Mouse (Mus musculus) liver, embryonic 15.5 days (tissue): ENCODE measurements around the gene Capn3. TPM values are rescaled to one million over a fixed set of nuclear protein-coding genes. Genes with fewer than 3 reads are reported as not detected.
A peak's percentile ranks its signal among the peaks of the same experiment; 100 is the strongest.

Experiments used
- ATAC-seq: fragments of 200-750 bp; cut with Nextera tagmentation; 2 replicates; pipeline ENCODE4 v1.8.0; 2017; ENCODE audit warnings: moderate number of reproducible peaks, mild to moderate bottlenecking, moderate library complexity; ENCODE audit not compliant: insufficient read depth
- H3K27ac ChIP-seq: fragments of 300-500 bp; sonication (generic); replicated peaks from 2 replicates; pipeline ENCODE4 v1.5.1; 2015; ENCODE audit warnings: mild to moderate bottlenecking, inconsistent platforms
- H3K27me3 ChIP-seq: fragments of 300-500 bp; sonication (generic); 2 replicates; pipeline ENCODE4 v1.6.1; 2015; ENCODE audit warnings: mild to moderate bottlenecking, inconsistent platforms
- H3K36me3 ChIP-seq: fragments of 300-500 bp; sonication (generic); replicated peaks from 2 replicates; pipeline ENCODE4 v1.6.1; 2015; ENCODE audit warnings: moderate library complexity, mild to moderate bottlenecking, inconsistent platforms
- H3K4me1 ChIP-seq: fragments of 300-500 bp; sonication (generic); replicated peaks from 2 replicates; pipeline ENCODE4 v1.6.1; 2015; ENCODE audit warnings: inconsistent platforms
- H3K4me2 ChIP-seq: fragments of 300-500 bp; sonication (generic); 2 replicates; pipeline ENCODE4 v1.6.1; 2015; ENCODE audit warnings: moderate library complexity, mild to moderate bottlenecking, inconsistent platforms
- H3K4me3 ChIP-seq: fragments of 300-500 bp; sonication (generic); replicated peaks from 2 replicates; pipeline ENCODE4 v1.5.1; 2015; ENCODE audit warnings: mild to moderate bottlenecking, inconsistent platforms
- H3K9ac ChIP-seq: fragments of 300-500 bp; sonication (generic); 2 replicates; pipeline ENCODE4 v1.6.1; 2015; ENCODE audit warnings: moderate library complexity, mild to moderate bottlenecking, inconsistent platforms
- H3K9me3 ChIP-seq: fragments of 300-500 bp; sonication (generic); replicated peaks from 2 replicates; pipeline ENCODE4 v1.6.1; 2016; ENCODE audit warnings: inconsistent platforms
- WGBS: fragments of 180-500 bp; shearing (Covaris S2); methylation state at CpG from one replicate; pipeline ENCODE4 v1.1.7; 2015; ENCODE audit warnings: mixed read lengths; ENCODE audit not compliant: insufficient replicate concordance; 5-methylcytosine and 5-hydroxymethylcytosine counted together
- polyA plus RNA-seq: library from polyadenylated mRNA; unstranded; fragments of >200 nt; fragmentation: Nextera tagmentation; extraction: Ambion mirVana; gene quantifications from 2 replicates; pipeline ENCODE4 v1.2.1, GENCODE M21; 2015

Gene Capn3
- polyA plus RNA-seq, 1 experiment from 2014 or later, result 3.5 TPM

DNA sequence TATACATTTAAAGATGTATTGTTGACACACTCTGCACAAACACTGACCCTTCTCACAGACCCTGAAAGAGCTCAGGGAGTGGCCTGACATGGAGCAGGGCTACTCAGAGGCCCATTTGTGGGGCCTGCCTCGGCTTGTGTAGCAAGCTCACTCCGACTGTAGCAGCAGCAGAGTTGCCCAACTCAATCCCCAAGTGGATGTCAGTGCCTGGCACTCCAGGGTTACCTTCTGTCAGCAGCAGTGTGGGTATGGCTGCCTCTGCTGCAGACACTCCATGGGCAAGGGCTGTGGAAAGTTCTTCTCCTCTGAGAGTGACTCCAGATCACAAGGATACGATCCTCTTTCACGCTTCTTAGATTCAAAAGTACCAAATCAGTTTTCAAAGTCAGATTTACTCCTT lies 4.4 kb downstream of the Capn3 start:
- H3K4me3 ChIP-seq, result no peak overlapping the region
- ATAC-seq, result no peak
- H3K27ac ChIP-seq, result no peak overlapping the region
- H3K9ac ChIP-seq, result no peak overlapping the region
- 76% methylated on average over 4 of the region's 4 CpGs for WGBS
- peaks cover 14% of the 10 kb centered on the region for H3K4me1 ChIP-seq
- no peak overlapping the region for H3K4me2 ChIP-seq
- H3K9me3 ChIP-seq, result no peaks in the 10 kb centered on the region
- H3K27me3 ChIP-seq, result no peaks in the 10 kb centered on the region
- no peaks in the 10 kb centered on the region for H3K36me3 ChIP-seq

DNA sequence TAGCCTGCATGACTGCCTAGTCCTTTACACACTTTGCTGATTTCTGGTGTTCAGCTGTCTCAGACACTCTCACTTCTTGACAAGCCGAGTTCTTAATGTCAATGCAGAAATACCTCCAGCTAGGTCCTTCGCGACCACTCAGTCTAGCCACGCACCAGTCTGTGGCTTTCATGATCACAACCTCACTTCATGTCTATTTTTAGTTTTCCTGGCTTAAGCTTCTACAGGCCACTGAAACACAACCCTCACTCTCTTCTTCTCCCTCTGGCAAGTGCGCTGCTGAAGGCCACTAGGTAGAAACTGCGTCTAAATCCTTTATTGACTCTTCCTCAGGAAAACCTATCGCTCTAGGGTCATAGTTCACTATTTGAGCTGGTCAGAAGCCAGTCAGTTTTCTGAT lies 7.5 kb downstream of the Capn3 start:
- Histone ChIP-seq H3K4me3 (no peak overlapping the region), H3K4me2 (no peak overlapping the region), H3K36me3 (no peaks in the 10 kb centered on the region), H3K27me3 (no peaks in the 10 kb centered on the region), H3K9ac (no peak overlapping the region), H3K27ac (no peak overlapping the region), H3K4me1 (peaks cover 17% of the 10 kb centered on the region), H3K9me3 (no peaks in the 10 kb centered on the region)
- ATAC-seq, result no peak
- WGBS, result 47% methylated on average over 7 of the region's 7 CpGs

DNA sequence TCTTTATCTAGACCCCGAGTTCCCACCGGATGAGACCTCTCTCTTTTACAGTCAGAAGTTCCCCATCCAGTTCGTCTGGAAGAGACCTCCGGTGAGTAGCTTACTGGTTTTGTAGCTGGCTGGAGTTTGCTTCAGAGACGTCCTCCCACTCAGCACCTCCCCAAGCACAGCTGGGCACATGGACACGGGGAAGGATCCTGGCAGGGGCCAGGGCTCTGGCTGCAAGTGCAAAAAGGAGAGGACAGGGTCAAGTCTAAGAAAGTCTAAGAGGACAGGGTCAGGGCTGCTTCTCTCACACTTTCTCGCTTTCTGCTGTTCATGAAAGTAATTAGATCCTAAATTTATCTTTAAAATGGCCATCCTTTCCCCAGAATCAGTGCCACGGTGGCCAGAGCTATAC lies 8.3 kb downstream of the Capn3 start:
- Histone ChIP-seq H3K4me3 (no peak overlapping the region), H3K9me3 (no peaks in the 10 kb centered on the region), H3K4me2 (no peak overlapping the region), H3K27ac (no peak overlapping the region), H3K36me3 (no peaks in the 10 kb centered on the region), H3K9ac (no peak overlapping the region), H3K27me3 (no peaks in the 10 kb centered on the region), H3K4me1 (peaks cover 17% of the 10 kb centered on the region)
- WGBS, result 40% methylated on average over 8 of the region's 8 CpGs
- ATAC-seq, result no peak

DNA sequence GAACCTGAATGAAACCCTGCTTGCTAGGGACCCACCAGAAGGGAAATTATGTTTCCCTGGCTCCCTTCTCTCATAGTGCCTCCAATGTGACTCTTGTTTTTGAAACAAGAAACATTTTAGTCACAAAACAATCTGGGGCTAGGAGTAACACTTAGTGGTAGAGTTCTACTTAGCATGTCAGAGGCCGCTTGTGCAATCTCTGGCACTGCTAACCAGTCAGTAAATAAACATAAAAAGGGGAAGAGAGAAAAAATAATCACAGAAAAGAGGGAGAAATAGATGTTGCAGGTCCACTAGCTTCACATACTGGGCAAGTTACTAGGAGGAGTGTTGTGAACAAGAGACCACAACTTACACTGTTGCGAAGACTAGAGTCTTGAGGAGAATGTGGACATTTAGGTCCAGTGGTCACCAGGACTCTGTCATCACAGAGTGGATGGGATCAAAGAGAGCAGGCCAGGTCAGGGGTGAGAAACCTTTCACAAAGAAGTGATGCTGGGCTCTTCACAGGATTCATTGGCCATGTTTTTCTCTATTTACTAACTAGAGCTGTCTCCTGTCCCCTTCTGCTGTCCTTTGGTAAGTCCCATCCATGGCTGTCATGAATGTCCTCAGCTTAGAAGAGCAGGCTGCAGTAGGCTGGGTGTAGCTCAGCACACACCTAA lies 9.0 kb downstream of the Capn3 start:
- 0 out of 2 replicates have a peak, but pooled peaks have one; percentile 34 for ATAC-seq
- Histone ChIP-seq H3K36me3 (no peaks in the 10 kb centered on the region), H3K4me3 (no peak overlapping the region), H3K9me3 (no peaks in the 10 kb centered on the region), H3K4me1 (peaks cover 17% of the 10 kb centered on the region), H3K27me3 (no peaks in the 10 kb centered on the region), H3K9ac (no peak overlapping the region), H3K4me2 (no peak overlapping the region), H3K27ac (no peak overlapping the region)
- 64% methylated on average over 2 of the region's 2 CpGs for WGBS

DNA sequence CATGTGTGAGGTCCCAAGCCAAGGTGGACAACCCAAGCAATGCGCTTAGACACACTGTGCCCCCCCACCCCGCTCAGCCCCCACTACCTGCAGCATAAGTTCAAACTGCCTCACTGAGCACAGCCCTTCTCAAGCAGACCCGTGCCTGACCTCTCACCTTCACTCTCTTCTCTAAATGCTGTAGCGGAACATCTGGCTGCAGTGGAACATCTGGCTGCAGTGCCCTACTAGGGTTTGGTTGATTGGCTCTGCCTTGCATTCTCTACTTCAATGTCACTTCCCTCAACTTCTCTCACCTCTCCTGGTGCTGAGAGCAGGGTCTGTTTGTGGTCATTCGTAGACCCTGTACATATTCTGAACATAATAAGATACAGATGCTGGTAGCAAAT lies 9.6 kb downstream of the Capn3 start:
- no peak overlapping the region for H3K4me2 ChIP-seq
- H3K4me3 ChIP-seq, result no peak overlapping the region
- H3K27ac ChIP-seq, result no peak overlapping the region
- H3K9me3 ChIP-seq, result no peaks in the 10 kb centered on the region
- H3K36me3 ChIP-seq, result no peaks in the 10 kb centered on the region
- peaks cover 17% of the 10 kb centered on the region for H3K4me1 ChIP-seq
- WGBS, result 71% methylated on average over 5 of the region's 5 CpGs
- no peaks in the 10 kb centered on the region for H3K27me3 ChIP-seq
- no peak for ATAC-seq
- no peak overlapping the region for H3K9ac ChIP-seq

DNA sequence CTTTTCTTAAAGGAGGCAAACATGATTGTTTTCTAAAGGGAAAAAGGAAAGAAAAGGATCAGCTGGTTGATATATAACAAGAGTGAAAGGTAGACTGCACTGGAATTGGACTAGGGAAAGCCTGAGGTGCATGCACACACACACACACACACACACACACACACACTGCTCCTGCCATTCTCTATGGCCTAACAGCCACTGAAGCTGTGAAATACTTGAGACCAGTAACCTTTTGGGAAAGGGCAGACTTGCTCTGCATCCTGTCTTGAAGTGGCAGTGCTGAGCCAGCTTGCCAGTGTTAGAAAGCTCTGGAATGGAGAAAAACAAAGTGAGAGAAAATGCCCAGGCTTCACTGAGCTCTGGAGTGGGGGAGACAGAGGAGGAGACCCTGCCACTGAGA lies 12.2 kb downstream of the Capn3 start:
- no peak for ATAC-seq
- H3K9me3 ChIP-seq, result no peaks in the 10 kb centered on the region
- H3K9ac ChIP-seq, result no peak overlapping the region
- H3K4me2 ChIP-seq, result no peak overlapping the region
- no peak overlapping the region for H3K27ac ChIP-seq
- no peak overlapping the region for H3K4me3 ChIP-seq
- peaks cover 17% of the 10 kb centered on the region for H3K4me1 ChIP-seq
- H3K27me3 ChIP-seq, result no peaks in the 10 kb centered on the region
- no peaks in the 10 kb centered on the region for H3K36me3 ChIP-seq

DNA sequence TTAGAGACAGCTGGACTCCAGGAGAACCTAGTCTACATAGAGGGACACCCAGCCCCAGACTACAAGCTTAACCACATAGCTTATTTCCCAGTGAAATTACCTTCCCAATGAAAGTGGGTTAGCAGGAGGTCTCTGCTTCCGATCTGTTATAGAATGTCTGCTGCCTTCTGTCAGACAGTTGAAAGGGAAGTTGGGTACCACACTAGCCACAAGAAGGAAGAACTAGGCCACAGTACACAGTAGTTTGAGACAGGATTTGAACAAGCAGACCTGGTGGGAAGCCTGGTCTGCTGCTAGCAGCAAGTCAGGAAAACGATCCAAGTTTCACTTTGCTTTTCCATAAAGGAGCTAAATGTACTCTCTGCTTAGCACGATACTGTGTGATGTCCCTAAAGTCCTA lies 13.4 kb downstream of the Capn3 start:
- Histone ChIP-seq H3K4me2 (no peak overlapping the region), H3K27ac (no peak overlapping the region), H3K9ac (no peak overlapping the region), H3K4me1 (peaks cover 13% of the 10 kb centered on the region), H3K9me3 (no peaks in the 10 kb centered on the region), H3K4me3 (no peak overlapping the region), H3K36me3 (no peaks in the 10 kb centered on the region), H3K27me3 (no peaks in the 10 kb centered on the region)
- ATAC-seq, result no peak
- 33% methylated on average over 3 of the region's 3 CpGs for WGBS

DNA sequence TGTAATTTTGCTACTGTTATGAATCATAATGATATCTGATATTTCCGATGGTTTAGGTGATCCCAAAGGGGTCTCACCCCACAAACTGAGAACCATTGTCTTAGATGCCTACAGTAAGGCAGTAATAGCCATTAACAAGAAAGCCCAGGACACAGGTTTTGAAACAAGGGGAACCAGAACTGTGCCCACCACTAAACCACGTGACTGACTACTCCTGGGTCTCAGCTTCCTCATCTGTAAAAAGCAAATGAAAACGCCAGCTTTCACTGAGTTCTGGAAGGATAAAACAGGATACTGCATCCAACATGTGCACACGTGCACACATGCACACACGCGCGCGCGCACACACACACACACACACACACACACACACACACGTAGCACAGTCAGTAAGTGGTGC lies 13.9 kb downstream of the Capn3 start:
- H3K4me2 ChIP-seq, result no peak overlapping the region
- ATAC-seq, result no peak
- no peak overlapping the region for H3K9ac ChIP-seq

DNA sequence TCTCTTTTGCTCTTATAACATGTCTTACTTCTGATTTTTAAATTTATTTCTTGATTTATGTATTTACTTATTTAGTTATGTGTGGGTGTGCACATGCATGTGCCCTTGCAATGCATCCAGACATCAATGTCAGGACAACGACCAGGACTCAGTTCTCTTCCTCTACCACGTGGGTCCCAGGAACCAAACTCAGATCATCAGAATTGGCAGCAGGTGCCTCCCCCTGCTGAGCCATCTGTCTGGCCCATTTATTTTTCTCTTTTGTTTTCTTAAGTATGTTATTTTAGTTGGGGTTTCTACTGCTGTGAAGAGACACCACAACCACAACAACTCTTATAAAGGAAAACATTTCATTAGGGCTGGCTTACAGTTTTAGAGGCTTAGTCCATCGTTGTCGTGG lies 15.0 kb downstream of the Capn3 start:
- Histone ChIP-seq H3K4me1 (no peaks in the 10 kb centered on the region), H3K9ac (no peak overlapping the region), H3K9me3 (no peaks in the 10 kb centered on the region), H3K36me3 (no peaks in the 10 kb centered on the region), H3K27ac (no peak overlapping the region), H3K4me3 (no peak overlapping the region), H3K27me3 (no peaks in the 10 kb centered on the region), H3K4me2 (no peak overlapping the region)
- no peak for ATAC-seq
- 68% methylated on average over 4 of the region's 4 CpGs for WGBS

More for the DNA sequence above, 13.9 kb downstream of the Capn3 start:
- WGBS, result 63% methylated on average over 10 of the region's 10 CpGs
- Histone ChIP-seq H3K36me3 (no peaks in the 10 kb centered on the region), H3K4me3 (no peak overlapping the region), H3K27ac (no peak overlapping the region), H3K9me3 (no peaks in the 10 kb centered on the region), H3K27me3 (no peaks in the 10 kb centered on the region), H3K4me1 (peaks cover 9% of the 10 kb centered on the region)

DNA sequence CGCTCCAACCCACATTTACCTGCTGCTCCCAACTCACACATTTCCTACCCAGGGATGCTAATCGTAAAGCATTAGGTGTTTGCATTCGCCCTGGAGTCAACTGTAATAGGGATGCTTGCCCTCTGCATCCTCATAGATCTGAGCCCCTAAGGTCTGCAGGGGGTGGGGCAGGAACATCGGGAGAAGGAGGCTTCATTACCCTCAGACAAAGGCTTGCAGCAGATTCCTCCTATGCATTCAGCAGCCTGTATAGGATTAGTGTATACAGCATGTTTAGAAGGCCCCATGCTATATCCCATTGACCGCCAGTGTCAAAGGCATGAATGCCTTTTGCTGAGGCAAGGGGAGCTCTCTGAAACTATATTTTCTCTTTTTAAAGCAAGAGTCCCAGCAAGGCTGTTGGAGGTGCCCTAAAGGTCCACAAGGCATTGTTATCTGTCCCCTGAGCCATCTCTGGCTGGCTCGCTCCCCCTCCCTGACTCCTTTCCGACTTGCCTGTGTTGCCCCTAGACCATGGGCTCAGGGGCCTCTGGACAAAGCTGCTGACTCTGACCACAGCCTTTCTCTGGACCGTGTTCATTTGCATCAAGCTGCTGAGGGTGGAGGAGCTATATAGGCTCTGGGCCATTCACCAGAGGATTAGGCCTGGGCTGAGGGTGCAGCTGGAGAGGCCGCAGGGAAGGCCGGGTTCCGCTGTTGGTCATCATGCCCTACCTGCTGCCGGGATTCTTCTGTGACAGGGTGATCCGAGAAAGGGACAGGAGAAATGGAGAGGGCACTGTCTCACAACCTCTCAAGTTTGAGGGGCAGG lies 20.7 kb downstream of the Capn3 start:
- Histone ChIP-seq H3K9me3 (no peaks in the 10 kb centered on the region), H3K4me1 (no peaks in the 10 kb centered on the region), H3K27me3 (no peaks in the 10 kb centered on the region), H3K4me2 (no peak overlapping the region), H3K9ac (no peak overlapping the region), H3K4me3 (no peak overlapping the region), H3K36me3 (no peaks in the 10 kb centered on the region), H3K27ac (no peak overlapping the region)
- 75% methylated on average over 13 of the region's 13 CpGs for WGBS
- ATAC-seq, result no peak

DNA sequence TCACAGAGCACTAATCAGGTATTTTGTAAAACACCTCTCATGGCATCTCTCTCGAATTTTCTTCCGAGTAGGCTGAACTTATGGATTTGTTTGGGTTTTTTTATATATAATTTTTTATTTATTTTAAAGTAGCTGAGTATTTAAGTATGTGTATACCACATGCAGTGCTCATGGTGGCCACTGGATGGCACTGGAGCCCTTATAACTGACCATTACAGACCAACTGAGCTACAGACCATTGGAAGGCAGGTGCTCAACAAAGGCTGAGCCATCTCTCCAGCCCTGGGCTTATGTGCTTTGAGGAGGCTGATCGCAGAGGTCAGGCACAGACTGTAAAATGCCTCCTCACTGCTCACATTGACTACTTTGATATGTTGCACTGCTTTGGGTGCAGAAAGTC lies 22.8 kb downstream of the Capn3 start:
- Histone ChIP-seq H3K4me1 (no peaks in the 10 kb centered on the region), H3K27ac (no peak overlapping the region), H3K36me3 (no peaks in the 10 kb centered on the region), H3K9me3 (no peaks in the 10 kb centered on the region), H3K27me3 (no peaks in the 10 kb centered on the region), H3K4me2 (no peak overlapping the region), H3K9ac (no peak overlapping the region), H3K4me3 (no peak overlapping the region)
- no peak; the same call in 1 of the 2 replicates for ATAC-seq
- 33% methylated on average over 3 of the region's 3 CpGs for WGBS
